Mouse (Mus musculus): ENCODE results near the gene Pik3ca. TPM values are rescaled to one million over a fixed set of nuclear protein-coding genes. Genes with fewer than 3 reads are reported as not detected.

Pik3ca gene
- total RNA-seq, 2 experiments from 2014 or later: 45.8 to 54.2 TPM

DNA sequence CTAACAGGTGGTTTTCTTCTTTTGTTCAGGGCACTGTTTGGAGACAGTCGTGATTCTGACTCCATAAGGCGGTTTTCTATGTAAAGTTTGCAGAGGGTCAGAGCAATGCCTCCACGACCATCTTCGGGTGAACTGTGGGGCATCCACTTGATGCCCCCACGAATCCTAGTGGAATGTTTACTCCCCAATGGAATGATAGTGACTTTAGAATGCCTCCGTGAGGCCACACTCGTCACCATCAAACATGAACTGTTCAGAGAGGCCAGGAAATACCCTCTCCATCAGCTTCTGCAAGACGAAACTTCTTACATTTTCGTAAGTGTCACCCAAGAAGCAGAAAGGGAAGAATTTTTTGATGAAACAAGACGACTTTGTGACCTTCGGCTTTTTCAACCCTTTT, 38.6 kb downstream of the Pik3ca start:
- no peak for DNase-seq (ENCODE audit: low spot score)
- intact Hi-C loops (cut with DNase I): no loop called here

DNA sequence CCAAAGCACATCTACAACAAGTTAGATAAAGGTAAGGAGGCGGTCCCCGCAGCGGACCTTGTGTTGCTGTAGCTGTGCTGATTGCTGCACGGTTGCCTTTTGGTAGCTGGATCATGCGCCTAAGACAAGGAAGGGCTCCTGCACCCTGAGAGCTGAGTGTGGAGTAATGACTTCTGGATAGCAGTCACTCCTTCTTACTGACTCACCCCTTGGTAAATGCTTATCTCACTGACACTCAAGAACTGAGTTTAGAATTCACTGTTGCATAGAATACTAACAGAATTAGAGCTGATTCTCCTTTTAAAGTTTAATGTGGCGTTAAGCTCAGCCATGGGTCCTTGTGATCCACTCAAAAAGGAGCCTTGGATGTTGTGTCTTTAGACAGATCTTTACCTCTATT, 39.8 kb downstream of the Pik3ca start:
- intact Hi-C loops (cut with DNase I): no loop called here
- DNase-seq (ENCODE audit: low spot score): no peak

DNA sequence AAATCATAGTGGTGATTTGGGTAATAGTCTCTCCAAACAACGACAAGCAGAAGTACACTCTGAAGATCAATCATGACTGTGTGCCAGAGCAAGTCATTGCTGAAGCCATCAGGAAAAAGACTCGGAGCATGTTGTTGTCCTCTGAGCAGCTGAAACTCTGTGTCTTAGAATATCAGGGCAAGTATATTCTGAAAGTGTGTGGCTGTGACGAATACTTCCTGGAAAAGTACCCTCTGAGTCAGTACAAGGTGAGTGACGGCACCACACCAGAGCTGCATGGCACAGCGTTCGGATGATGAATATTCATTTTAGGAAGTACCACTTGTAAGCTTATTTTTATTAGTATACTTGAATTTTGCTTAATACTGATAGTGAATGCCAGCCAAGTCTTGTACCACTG, 40.3 kb downstream of the Pik3ca start:
- intact Hi-C loops (cut with DNase I): no loop called here
- DNase-seq (ENCODE audit: low spot score): no peak

DNA sequence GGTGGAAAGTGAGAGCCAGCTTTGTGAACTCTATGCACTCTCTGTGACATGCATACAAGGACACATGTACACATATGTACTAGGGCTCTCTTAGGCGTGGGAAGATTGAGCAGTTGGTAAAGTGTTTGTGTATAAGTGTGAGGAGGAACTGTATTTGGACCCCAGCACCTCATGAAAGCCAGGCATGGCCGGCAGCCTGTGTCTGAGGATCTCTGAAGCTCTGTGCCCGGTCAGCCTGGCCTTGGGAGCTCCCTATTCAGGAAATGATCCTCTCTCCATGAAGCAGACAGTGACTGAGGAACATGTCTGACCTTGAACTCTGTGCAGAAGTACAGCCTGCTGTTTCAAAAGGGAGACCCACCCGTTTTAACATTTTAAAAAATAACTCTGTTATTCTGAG, 41.2 kb downstream of the Pik3ca start:
- DNase-seq (ENCODE audit: low spot score): no peak
- intact Hi-C loops (cut with DNase I): no loop called here

DNA sequence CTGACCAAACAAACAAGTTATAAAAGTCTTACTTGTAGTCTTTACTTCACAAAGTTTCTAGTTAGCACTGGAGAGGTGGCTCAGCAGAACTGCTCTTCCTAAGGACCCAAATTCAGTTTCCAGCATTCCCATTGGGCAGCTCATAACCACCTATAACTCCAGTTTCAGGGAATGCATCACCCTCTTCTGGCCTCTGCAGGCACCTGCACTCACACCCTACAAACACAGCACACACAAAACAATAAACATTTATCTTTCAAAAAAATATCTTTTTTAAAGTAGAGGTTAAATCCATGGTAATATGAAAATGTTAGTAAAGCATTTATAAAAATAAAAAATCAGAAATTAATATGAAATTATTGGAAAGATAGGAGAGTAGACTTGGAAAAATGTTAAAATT, 44.2 kb downstream of the Pik3ca start:
- intact Hi-C loops (cut with DNase I): no loop called here
- DNase-seq (ENCODE audit: low spot score): no peak

DNA sequence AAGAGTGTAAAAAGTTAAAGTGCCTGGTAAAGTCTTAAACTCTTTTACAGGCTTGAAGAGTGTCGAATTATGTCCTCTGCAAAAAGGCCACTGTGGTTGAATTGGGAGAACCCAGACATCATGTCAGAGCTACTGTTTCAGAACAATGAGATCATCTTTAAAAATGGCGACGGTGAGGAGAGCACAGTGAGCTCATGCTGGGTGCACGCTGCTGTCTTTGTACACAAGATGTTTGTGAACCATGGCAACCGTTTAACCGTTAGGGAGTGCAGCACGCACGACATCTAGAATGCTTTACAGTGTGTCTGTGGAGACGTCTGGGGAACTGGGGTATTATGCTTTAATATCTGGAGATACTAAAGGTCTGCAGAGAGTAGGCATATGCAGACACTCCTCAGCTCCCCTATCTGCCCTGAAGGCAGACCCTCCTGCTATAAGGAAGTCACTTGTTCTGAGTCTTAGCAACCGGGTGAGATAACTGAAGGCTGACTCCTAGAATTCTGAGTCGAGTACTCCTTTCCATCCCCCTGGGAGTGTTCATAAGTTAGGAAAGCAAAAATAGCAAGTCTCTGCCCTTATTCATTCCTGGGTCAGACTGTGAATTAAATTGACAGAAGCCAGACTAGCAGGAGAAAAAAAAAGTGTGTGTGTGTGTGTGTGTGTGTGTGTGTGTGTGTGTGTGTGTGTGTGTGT, 57.0 kb downstream of the Pik3ca start:
- DNase-seq (ENCODE audit: low spot score): no peak
- intact Hi-C loops (cut with DNase I): loop anchor here (5.0 kb wide), 2 partner anchors 57 to 117 kb away; partner anchors contain the start of gene Pik3ca

DNA sequence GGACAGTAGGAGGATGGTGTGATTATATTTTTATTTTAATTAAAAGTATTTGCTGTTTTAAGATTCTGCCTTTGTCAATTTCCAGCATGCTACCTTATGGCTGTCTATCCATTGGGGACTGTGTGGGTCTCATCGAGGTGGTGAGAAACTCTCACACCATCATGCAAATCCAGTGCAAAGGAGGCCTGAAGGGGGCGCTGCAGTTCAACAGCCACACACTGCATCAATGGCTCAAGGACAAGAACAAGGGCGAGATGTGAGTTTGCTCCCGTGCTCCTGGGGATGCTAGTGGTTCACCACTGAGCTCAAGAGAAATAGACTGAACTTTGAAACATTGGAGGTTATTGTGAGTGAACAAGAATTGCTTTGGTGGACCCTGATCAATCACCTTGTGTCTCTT, 62.3 kb downstream of the Pik3ca start:
- no peak for DNase-seq (ENCODE audit: low spot score)
- intact Hi-C loops (cut with DNase I): loop anchor here (2.0 kb wide), 1 partner anchor 49 kb away; no protein-coding TSS in a partner anchor

DNA sequence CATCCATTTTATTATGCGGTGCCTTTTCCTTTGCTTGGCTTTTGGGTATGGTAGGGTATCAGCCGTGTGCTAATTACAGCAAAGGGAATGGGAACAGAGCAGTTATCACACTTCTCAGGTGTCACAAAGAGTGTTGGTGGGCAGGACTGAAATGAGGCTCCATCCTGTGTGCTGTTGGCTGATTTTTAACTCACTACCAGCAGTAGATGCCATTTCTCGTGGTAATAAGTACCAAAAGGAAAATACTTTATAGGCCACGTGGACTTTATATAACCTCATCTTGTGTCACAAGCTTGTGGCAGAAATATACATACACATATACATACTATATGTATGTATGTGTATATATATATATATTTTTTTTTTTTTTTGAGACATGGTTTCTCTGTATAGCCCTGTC, 69.8 kb downstream of the Pik3ca start:
- no peak for DNase-seq (ENCODE audit: low spot score)
- intact Hi-C loops (cut with DNase I): no loop called here

DNA sequence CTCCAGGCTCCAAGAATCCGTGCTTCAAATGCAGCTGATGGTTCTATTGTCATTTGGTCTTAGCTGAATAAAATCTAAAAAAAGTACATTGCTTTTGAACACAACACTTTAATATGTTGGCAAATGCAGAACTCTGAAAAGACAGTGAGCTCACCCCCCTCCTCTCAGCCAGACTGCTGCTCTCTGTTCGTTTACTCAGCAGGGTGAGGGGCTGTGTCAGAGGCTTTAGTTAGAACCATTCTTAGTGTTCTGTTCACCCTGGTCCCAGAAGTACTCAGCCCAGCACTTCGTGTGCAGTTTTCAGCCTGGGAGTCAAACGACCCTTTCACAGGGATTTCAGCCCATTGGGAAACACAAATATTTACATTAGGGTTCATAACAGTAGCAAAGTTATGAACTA, 70.9 kb downstream of the Pik3ca start:
- no peak for DNase-seq (ENCODE audit: low spot score)
- intact Hi-C loops (cut with DNase I): no loop called here

DNA sequence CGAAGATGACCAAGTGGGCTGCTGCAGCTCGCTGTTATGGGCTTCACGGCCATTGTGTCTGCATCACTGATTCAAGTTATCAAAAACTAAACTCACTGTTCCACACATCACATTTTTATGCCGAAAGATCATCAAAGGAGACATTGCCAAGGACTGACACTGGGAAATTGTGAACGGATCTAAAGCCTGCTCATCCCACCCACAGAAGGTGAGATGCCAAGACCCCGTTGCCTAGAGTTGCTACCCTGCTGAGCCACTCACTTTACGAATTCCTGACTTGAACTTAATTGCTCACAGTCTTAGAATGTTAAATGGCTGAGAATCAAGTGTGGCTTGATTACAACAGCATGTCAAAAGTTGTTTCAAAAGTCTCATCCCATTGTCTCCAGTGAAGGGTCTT, 73.0 kb downstream of the Pik3ca start:
- intact Hi-C loops (cut with DNase I): loop anchor here (5.0 kb wide), 1 partner anchor 37 kb away; no protein-coding TSS in a partner anchor
- DNase-seq (ENCODE audit: low spot score): no peak

DNA sequence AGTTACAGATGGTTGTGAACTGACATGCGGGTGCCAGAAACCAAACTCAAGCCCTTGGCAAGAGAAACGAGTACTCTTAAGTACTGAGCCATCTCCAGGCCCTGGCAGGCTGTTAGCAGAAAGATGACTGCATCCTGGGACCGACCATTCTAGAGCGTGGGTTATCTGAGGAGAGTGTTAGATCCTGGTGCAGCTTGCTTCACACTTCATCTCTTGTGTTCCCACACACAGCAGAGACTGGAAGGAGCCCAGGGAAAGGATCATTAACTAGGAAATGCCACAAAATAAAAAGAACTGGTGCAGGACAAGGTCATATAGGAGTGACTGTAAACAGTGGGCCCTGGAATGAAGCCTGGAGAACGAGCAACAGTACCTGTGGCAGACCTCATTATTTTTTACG, 73.6 kb downstream of the Pik3ca start:
- intact Hi-C loops (cut with DNase I): loop anchor here (5.0 kb wide), 1 partner anchor 36 kb away; no protein-coding TSS in a partner anchor
- no peak for DNase-seq (ENCODE audit: low spot score)

DNA sequence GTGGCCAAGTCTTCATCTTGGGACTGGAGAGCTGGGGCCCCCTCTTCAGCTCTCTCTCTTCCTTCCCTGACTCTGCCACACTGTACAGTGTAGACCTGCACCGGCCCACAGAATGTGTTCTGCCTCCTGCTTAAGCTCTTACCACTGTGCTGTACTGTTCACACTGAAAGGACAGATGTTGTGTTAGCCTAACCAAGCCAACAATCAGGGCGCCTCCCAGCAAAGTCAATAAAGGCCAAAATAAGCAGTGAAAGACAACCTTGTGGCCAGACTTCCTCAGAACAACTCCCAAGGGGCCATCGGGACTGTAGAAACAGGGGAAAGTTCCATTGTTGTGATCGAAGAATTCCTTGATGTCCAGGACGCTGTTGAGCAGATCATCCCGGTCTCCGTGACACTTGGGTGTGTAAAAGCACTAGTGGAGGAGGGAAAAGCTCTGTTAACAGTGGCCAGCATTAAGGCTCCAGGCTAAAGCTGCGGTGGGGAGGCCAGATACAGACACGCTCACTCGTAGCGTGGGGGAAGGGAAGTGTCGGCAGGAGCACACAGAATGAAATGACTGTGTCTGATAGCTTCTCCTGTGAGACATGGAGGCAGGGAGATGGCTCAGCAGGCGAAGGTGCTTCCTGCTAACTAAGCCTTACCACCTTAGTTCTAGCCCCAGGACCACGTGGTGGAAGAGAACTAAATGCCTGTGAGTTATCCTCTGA, 74.9 kb downstream of the Pik3ca start:
- peak; percentile 14 for DNase-seq (ENCODE audit: low spot score)
- intact Hi-C loops (cut with DNase I): loop anchor here (5.0 kb wide), 1 partner anchor 35 kb away; no protein-coding TSS in a partner anchor

DNA sequence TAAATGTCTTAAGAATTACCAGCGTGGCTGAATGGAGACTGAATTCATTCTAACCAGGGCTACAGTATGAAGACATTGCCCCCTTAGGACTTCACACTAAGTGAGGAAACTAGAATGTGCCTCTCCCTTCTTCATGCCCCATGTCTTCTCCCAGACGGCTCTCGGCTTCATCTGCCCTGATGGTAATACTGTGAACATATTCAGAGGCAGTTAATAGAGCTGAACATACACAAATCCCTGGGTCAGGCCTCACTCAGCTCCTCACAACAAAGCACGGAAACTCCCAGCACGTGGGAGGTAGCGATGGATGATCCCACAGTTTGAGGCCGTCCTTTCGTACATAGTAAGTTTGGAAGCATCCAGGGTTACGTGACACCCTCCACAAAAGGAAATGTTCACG, 75.7 kb downstream of the Pik3ca start:
- intact Hi-C loops (cut with DNase I): loop anchor here (5.0 kb wide), 1 partner anchor 34 kb away; no protein-coding TSS in a partner anchor
- DNase-seq (ENCODE audit: low spot score): no peak

DNA sequence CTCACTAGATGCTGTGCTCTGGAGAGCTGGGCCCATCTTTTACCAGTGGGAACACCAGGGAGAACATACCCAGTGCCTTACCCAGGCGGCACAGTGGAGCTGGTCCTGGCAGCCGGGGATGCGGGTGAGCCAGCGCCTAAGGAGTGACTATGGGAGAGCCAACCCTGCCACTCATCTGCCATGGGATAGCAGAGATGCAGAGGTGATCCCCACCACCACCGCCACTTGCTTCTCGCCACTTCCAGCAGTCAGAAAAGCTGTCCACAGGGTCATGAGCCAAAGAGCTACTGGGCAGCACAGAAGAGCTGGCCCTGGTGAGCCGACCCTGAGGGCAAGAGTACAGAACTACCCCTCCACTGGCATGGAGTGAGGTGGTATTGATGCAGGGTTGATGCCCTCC, 82.5 kb downstream of the Pik3ca start:
- intact Hi-C loops (cut with DNase I): no loop called here
- DNase-seq (ENCODE audit: low spot score): no peak

DNA sequence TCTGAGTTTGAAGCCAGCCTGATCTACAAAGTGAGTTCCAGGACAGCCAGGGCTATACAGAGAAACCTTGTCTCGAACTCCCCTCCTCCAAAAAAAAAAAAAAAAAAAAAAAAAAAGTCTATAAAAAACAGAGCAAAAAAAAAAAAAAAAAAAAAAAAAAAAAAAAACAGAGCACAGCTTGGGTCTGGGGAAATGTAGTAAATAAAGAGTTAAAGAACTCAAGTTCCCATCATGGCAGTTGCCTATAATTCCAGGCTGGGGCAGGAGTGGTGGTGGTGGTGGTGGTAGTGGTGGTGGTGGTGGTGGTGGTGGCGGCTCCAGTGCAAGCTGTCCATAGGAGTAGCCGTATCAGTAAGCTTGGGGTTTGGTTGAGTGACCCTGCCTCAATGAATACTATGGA, 85.6 kb downstream of the Pik3ca start:
- intact Hi-C loops (cut with DNase I): no loop called here
- DNase-seq (ENCODE audit: low spot score): no peak

DNA sequence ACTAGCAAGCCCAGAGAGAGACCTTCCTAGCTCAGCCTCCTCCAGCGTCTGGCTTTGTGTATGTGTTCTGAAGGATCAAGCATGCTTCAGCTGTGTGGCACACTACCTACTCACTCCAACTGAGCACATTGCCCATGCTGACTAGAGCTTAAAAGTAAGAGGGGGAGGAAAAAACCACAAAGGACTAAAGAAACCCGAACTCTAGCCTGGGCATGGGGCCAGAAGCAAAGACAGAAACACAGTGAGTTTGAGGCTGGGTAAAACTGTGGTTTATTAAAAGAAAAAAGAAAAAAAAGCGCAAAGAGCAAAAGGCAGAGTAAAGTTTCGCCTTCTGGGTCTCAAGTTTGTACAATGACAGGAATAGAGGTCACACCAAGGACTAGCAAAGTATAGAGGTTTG, 89.1 kb downstream of the Pik3ca start:
- DNase-seq (ENCODE audit: low spot score): no peak
- intact Hi-C loops (cut with DNase I): no loop called here

DNA sequence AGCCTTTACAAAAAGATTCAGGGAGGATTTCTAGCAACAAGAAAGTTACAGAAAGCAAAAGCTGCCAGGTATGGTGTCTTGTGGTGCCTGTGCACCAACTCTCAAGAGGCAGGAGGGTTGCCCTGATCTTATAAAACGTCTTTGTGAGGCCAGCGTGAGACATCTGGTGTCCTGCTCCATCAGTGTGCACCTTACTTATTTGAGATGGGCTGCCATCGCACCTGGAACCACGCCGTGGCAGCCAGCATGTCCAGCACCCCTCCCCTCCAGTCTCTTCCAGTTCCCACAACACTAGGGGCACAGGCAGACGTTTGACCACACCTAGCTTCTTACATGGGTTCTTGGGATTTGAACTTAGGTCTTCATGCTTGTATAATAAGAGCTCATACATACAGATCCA, 90.7 kb downstream of the Pik3ca start:
- no peak for DNase-seq (ENCODE audit: low spot score)
- intact Hi-C loops (cut with DNase I): no loop called here

DNA sequence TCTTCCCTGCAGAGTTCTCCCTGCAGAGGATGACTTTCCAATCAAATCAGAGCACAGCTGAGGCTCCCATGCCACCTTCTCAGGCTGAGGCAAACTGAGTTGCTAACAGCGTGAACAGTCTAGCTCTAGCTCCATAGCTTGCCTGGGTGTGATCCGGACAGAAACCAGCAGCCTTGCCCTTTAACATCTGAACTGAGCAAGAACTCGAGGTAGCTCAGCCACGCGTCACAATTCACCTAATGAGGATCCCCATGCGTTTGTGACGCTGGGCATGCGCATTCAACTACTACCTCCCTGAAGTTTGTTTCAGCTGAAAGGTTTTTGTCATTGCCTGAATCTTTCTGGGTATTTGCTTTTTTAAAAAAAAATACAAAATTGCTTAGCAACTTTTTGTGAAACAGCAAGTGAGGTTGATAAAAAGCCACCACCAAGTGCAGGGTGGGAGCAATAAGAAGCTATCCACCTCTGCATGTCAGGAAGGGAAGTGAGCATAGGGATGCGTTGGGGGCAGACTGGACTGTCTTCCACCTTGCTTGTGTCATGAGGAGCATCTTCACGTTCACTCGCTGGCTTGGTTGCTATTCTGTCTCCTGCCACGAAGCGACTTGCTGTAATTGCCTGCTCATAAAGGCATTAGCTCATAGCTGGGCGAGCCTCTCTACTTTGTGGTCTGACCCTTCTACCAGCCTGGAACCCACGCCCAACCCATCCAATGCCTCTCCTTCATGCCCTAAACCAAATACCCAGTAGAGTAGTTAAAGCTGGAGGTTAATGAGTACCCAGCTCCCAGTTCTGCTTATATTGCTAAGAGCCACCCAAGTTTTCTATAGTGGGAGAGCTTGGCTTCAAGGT, 92.8 kb downstream of the Pik3ca start:
- intact Hi-C loops (cut with DNase I): loop anchor here (5.0 kb wide), 1 partner anchor 58 kb away; no protein-coding TSS in a partner anchor
- no peak for DNase-seq (ENCODE audit: low spot score)

DNA sequence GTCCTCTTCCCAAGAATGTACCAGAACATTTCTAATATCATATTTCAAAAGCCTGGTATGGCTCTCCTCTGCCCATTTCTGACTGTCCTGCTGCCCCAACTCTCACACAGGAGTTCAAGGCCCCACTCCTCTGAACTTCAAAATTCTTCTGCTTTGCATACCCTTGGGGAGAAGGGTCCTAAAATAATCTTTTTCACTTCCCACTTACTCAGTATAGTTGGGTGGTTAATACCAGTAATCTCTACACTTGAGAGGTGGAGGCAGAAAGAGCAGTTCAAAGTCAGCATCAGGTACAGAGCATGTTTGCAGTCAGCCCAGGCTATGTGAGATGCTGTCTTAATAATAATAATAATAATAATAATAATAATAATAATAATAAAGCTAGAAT, 93.5 kb downstream of the Pik3ca start:
- intact Hi-C loops (cut with DNase I): loop anchor here (5.0 kb wide), 1 partner anchor 59 kb away; no protein-coding TSS in a partner anchor
- DNase-seq (ENCODE audit: low spot score): no peak
